Mouse (Mus musculus) liver, embryonic 13.5 days (tissue): Measurements from ENCODE around the gene Slc6a9. TPM values are rescaled to one million over a fixed set of nuclear protein-coding genes. Genes with fewer than 3 reads are reported as not detected.

Source experiments
- ATAC-seq: fragments of 200-750 bp; cut with Nextera tagmentation; 2 replicates; pipeline ENCODE4 v1.8.0; 2017; ENCODE audit warnings: low read depth, mild to moderate bottlenecking, moderate number of reproducible peaks, moderate library complexity
- DNase-seq: peaks from one replicate; pipeline ENCODE4 v3.0.0; 2022
- H3K27ac ChIP-seq: fragments of 300-500 bp; sonication (generic); 2 replicates; pipeline ENCODE4 v1.5.1; 2015; ENCODE audit warnings: moderate library complexity, mild to moderate bottlenecking, inconsistent platforms
- H3K27me3 ChIP-seq: fragments of 300-500 bp; sonication (generic); 2 replicates; pipeline ENCODE4 v1.6.1; 2015; ENCODE audit warnings: mild to moderate bottlenecking, inconsistent platforms
- H3K36me3 ChIP-seq: fragments of 300-500 bp; sonication (generic); 2 replicates; pipeline ENCODE4 v1.6.1; 2015; ENCODE audit warnings: mild to moderate bottlenecking, inconsistent platforms
- H3K4me1 ChIP-seq: fragments of 300-500 bp; sonication (generic); replicated peaks from 2 replicates; pipeline ENCODE4 v1.6.1; 2015; ENCODE audit warnings: inconsistent platforms
- H3K4me2 ChIP-seq: fragments of 300-500 bp; sonication (generic); 2 replicates; pipeline ENCODE4 v1.6.1; 2015; ENCODE audit warnings: inconsistent platforms, mild to moderate bottlenecking, moderate library complexity
- H3K4me3 ChIP-seq: fragments of 300-500 bp; sonication (generic); replicated peaks from 2 replicates; pipeline ENCODE4 v1.5.1; 2015; ENCODE audit warnings: mild to moderate bottlenecking, inconsistent platforms
- H3K9ac ChIP-seq: fragments of 300-500 bp; sonication (generic); 2 replicates; pipeline ENCODE4 v1.6.1; 2015; ENCODE audit warnings: mild to moderate bottlenecking, inconsistent platforms
- H3K9me3 ChIP-seq: fragments of 300-500 bp; sonication (generic); replicated peaks from 2 replicates; pipeline ENCODE4 v1.6.1; 2016; ENCODE audit warnings: inconsistent platforms
- WGBS: fragments of 180-500 bp; shearing (Covaris S2); methylation state at CpG from one replicate; pipeline ENCODE4 v1.1.7; 2015; ENCODE audit not compliant: insufficient replicate concordance; 5-methylcytosine and 5-hydroxymethylcytosine counted together
- polyA plus RNA-seq: library from polyadenylated mRNA; unstranded; fragments of >200 nt; fragmentation: Nextera tagmentation; extraction: Ambion mirVana; gene quantifications from 2 replicates; pipeline ENCODE4 v1.2.1, GENCODE M21; 2015

Gene Slc6a9
- polyA plus RNA-seq, 1 experiment from 2014 or later, result 45.2 TPM

DNA sequence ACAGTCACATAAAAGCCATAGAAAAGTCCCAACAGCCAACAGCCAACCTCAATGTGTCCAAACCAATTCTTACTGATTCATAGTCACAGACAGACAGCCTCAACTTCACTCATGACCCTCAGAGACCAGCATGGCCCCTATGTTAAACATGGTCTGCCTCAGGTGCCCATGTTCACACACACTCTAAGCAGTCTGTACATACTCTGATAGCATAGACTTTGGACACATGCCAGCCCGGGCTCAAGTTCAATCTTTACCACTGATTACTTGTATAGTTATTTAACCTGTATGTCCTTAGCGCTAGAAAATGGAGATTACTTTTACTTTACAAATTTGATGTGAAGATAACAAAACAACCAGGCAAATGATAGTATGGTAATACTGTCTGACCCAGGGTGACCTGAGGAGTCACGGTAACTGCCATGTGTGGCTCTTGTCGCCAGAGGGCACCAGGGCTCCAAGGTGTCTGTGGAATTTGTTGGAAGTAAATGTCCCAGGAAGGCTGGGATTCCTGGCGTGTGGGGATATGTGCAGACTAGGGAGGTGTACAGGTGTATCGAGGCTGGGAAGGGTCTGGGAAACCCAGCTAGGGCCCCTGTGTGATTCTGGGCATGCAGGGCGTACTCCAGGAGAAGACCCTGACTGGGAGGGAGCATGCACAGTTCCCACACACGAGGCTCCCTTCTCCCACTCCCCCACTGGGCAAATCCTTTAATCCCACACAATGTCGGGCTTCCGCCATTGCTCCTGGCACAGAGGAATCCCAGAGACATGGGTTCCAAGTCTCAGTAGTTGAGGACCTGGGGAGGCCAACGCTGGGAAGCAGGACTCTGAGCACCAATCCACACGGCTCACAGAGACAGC lies 4.8 kb upstream of the Slc6a9 start:
- Histone ChIP-seq H3K27ac (peak overlapping the region; percentile 100), H3K4me1 (peaks cover 63% of the 10 kb centered on the region), H3K9me3 (no peaks in the 10 kb centered on the region), H3K36me3 (no peaks in the 10 kb centered on the region), H3K4me2 (peak overlapping the region; percentile 82), H3K4me3 (peak overlapping the region; percentile 50), H3K9ac (peak overlapping the region; percentile 82), H3K27me3 (peaks cover 45% of the 10 kb centered on the region)
- ATAC-seq, result peak; percentile 9
- DNase-seq, result peak; percentile 73
- 7% methylated on average over 12 of the region's 12 CpGs for WGBS

DNA sequence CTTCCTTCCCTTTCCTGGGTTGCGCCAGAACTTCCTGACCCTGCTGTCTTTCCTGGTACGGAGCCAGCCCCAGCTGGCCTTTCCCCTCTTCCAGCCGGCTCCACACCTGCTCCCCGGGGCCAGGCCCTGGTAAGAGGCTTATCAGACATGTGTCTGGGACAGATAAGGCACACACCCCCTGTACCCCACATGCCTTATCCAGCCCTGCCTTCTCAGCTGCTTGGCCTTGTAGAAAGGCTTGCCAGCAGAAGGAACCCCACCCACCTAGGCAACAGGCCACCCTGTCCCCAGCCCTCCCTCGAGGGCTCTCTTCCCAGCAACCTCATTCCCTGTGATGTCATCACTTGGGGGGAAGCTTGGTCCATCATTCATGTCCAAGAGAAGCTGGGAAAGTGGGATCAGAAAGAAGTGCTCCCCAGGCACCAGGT lies 4.2 kb upstream of the Slc6a9 start:
- DNase-seq (peak; percentile 94), ATAC-seq (peak; percentile 91)
- Histone ChIP-seq H3K4me3 (peak overlapping the region; percentile 50), H3K36me3 (no peaks in the 10 kb centered on the region), H3K27me3 (peaks cover 40% of the 10 kb centered on the region), H3K27ac (peak overlapping the region; percentile 100), H3K9ac (peak overlapping the region; percentile 98), H3K4me1 (peaks cover 68% of the 10 kb centered on the region), H3K4me2 (peak overlapping the region; percentile 82), H3K9me3 (no peaks in the 10 kb centered on the region)
- 3% methylated on average over 5 of the region's 5 CpGs for WGBS

DNA sequence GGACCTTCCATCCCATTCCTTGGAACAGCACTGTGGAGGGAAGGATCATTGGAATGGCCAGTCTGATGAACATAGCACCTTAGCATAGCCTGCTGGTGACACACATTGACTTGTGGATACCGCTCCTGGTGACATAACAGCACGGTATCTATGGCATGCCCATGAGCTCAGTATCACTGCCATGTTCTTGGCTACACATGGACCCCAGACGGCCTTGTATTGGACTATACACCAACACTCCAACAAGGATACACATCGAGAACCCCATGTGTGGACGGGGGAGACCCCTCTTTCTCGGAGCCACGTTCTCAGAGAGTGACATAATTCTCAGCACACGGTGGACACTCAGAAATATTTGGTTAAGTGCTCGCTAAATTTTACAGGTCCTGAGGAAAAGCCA lies 3.5 kb upstream of the Slc6a9 start:
- DNase-seq (no peak), ATAC-seq (no peak)
- Histone ChIP-seq H3K4me2 (peak overlapping the region; percentile 82), H3K4me3 (peak overlapping the region; percentile 23), H3K27ac (peak overlapping the region; percentile 100), H3K36me3 (no peaks in the 10 kb centered on the region), H3K9me3 (no peaks in the 10 kb centered on the region), H3K9ac (peak overlapping the region; percentile 98), H3K27me3 (peaks cover 33% of the 10 kb centered on the region), H3K4me1 (peaks cover 68% of the 10 kb centered on the region)
- 73% methylated on average over 9 of the region's 9 CpGs for WGBS

DNA sequence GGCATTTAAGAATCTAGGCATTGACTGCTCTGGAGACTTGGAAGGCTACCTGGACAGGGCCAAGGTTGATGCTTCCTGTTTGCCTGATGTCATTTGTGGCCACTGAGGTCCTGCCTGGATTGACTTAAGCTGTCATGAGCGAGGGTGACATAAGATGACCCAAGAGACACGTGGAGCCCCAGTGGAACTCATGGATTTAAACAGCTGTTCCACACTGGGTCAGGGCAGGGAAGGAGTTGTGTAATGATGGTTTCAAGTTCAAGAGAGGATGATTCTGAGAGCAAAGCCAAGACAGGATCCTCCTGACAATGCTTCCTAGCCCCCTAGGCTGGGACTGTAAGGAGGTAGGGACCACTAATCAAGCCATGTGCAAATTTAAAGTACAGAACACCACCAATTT lies 2.8 kb upstream of the Slc6a9 start:
- Histone ChIP-seq H3K36me3 (no peaks in the 10 kb centered on the region), H3K4me3 (peak overlapping the region; percentile 35), H3K4me1 (peaks cover 68% of the 10 kb centered on the region), H3K27me3 (peaks cover 27% of the 10 kb centered on the region), H3K9me3 (no peaks in the 10 kb centered on the region), H3K27ac (peak overlapping the region; percentile 100), H3K9ac (peak overlapping the region; percentile 98), H3K4me2 (peak overlapping the region; percentile 82)
- 53% methylated on average over 2 of the region's 2 CpGs for WGBS
- ATAC-seq (no peak), DNase-seq (no peak)

DNA sequence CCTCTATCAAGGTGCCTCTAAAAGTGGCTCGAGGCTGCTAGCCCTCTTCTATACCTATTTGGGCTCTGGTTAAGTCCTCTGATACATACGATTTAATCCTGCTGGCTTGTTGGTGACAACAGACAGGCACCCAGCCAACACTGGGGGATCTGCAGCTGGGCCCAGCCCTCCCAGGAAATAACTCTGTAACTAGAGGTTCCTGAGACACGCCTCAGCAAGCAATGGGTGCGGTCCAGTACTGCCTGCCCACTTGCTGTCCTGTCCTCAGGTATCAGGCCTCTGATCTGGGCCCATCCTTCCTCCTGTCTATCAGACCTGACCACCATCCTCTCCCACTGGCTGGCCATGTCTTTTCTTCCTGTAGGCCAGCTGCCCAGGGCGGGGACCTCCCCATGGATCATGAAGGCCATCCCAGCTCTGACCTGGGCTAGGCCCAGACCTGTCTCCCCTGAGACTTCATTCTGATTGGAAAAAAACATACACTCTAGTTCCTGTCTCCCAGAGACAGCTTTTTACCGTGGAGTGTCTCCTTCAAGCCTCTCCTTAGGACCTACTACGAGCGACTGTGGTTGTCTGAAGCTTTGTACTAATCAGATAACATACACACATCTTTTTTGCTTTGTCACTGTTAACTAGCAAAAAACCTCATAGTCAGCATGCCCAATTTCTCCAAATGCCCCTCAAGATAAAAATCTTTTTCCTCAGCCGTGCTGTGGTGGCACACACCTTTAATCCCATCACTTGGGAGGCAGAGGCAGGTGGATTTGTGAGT lies 2.2 kb upstream of the Slc6a9 start:
- 23% methylated on average over 9 of the region's 9 CpGs for WGBS
- H3K27me3 ChIP-seq, result peaks cover 21% of the 10 kb centered on the region

DNA sequence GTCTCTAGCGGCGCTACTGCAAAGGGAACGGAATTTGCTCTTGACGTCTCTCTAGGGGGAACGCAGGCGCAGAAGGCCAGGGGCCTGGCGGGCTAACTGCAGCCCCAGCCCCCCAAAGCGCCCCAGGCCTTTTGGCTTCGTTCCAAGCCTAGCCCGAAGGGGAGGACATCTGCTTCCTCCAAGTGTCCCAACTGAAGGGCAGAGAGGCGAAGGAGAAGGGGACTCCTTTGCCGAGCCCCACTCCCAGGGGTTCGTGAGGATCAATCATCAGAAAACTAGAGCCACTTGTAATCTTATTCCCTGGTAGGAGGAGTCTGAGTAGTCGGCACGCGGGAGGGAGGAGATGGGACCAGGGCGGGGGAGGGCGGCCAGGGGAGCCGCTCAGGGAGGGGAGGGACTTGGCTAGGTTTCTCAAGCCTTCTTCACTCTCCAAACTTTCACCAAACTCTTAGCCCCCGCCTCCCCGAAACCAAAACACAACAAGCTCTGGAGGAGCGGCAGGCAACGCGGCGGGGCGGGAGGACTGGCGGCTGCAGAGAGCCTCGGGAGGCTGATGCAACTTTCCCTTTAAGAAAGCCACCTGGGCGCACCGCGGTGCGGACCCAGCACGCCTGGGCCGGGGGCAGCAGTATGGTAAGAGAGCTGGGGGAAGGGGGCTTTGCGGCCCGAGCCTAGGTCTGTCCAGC lies 682 bp downstream of the Slc6a9 start:
- peak; percentile 33 for ATAC-seq
- 3% methylated on average over 35 of the region's 36 CpGs for WGBS
- Histone ChIP-seq H3K27me3 (no peaks in the 10 kb centered on the region), H3K36me3 (peaks cover 32% of the 10 kb centered on the region), H3K9ac (peak overlapping the region; percentile 98), H3K27ac (peak overlapping the region; percentile 100), H3K4me1 (peaks cover 83% of the 10 kb centered on the region), H3K4me2 (peak overlapping the region; percentile 90), H3K9me3 (no peaks in the 10 kb centered on the region), H3K4me3 (peak overlapping the region; percentile 95)
- DNase-seq, result peak; percentile 78

More for the DNA sequence above, 2.2 kb upstream of the Slc6a9 start:
- peaks cover 72% of the 10 kb centered on the region for H3K4me1 ChIP-seq
- peak overlapping the region; percentile 82 for H3K4me2 ChIP-seq
- peak overlapping the region; percentile 35 for H3K4me3 ChIP-seq
- H3K27ac ChIP-seq, result peak overlapping the region; percentile 100
- peak overlapping the region; percentile 98 for H3K9ac ChIP-seq
- H3K36me3 ChIP-seq, result peaks cover 3% of the 10 kb centered on the region; the same call in 1 of the 2 replicates
- peak; percentile 78 for DNase-seq
- no peaks in the 10 kb centered on the region for H3K9me3 ChIP-seq
- peak; percentile 65 for ATAC-seq

DNA sequence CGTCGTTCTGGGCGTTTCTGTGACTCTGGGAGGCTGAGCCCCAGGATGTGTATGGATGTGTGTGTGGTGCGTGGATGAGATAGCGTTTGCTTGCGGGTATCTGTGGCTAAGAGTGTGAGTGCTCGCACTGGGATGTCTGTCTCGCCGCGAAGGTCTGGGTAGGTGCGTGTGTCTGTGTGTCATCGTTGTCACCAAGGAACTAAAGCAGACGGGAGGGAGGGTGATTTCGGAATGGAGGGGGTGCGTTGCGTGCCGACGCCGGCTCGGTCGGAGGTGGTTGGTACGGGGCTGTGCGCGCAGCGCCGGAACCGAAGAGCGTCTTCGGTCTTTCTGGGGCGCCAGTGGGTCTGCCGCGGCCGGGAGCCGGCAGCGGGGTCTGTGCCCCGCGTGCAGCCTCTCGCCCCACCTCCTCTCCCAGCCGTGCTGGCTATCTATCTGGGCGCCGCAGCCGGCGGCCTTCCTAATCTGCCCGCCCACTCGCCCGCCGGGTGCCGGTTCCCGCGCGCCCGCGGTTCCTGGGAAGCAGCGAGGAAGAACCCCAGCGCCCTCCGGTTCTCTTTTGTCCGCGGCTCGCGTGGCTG lies 1.3 kb downstream of the Slc6a9 start:
- DNase-seq (peak; percentile 81), ATAC-seq (peak; percentile 57)
- Histone ChIP-seq H3K36me3 (peaks cover 38% of the 10 kb centered on the region), H3K4me3 (peak overlapping the region; percentile 95), H3K9me3 (no peaks in the 10 kb centered on the region), H3K4me2 (peak overlapping the region; percentile 90), H3K9ac (peak overlapping the region; percentile 98), H3K27me3 (no peaks in the 10 kb centered on the region), H3K27ac (peak overlapping the region; percentile 100), H3K4me1 (peaks cover 83% of the 10 kb centered on the region)
- under 1% methylated on average over 59 of the region's 60 CpGs for WGBS

DNA sequence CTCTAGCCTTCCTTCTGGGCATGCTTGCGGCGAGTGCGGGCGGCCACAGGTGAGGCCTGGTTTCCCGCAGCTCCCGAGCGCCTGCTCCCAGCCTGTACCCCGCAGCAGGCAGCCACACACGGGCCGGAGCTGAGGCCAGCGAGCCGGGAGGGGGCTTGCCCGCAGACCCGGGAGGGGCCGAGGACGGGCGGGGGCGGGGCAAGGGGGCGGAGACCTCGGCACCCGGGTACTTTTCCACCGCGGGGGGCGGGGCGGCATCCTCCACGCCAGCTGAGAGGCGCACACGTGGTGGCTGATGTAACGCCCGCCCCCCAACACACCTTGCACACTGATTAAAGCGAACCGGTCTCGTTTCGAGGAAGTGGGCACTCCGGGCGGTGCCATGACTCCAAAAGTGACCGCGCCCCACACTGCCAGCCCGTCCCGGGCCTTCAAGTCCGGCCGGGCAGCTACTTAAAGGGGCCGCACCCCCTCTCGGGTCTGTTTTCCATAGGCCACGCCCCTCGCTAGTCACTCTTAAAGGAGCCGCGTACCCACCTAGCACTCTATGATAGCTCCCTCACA lies 2.0 kb downstream of the Slc6a9 start:
- DNase-seq (peak; percentile 92), ATAC-seq (peak; percentile 73)
- Histone ChIP-seq H3K27me3 (no peaks in the 10 kb centered on the region), H3K4me3 (peak overlapping the region; percentile 95), H3K36me3 (peaks cover 45% of the 10 kb centered on the region), H3K9ac (peak overlapping the region; percentile 98), H3K4me1 (peaks cover 83% of the 10 kb centered on the region), H3K9me3 (no peaks in the 10 kb centered on the region), H3K4me2 (peak overlapping the region; percentile 90), H3K27ac (peak overlapping the region; percentile 100)
- WGBS, result under 1% methylated on average over 48 of the region's 48 CpGs

DNA sequence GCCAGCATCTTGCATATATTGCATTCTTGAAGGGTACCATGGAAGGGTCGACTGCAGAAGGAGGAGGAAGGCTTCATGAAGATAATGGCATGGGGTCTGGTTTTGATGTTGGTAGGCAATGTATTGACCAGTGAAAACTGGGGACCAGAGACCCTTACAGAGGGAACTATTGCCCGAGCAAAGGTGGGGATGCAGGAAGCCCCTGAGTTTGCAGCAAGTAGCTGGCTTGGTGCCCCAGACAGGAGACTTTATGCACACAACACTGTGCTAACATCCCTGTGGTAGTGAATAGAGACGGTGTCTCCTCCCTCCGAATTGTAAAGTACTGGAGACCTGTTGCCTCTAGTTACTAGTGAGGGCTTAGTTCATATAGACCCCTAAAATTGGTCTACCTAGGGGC lies 3.0 kb downstream of the Slc6a9 start:
- H3K27me3 ChIP-seq, result no peaks in the 10 kb centered on the region
- no peaks in the 10 kb centered on the region for H3K9me3 ChIP-seq
- ATAC-seq, result no peak
- peak overlapping the region; percentile 100 for H3K27ac ChIP-seq
- 66% methylated on average over 4 of the region's 4 CpGs for WGBS
- H3K4me3 ChIP-seq, result peak overlapping the region; percentile 95
- peak overlapping the region; percentile 90 for H3K4me2 ChIP-seq
- H3K9ac ChIP-seq, result peak overlapping the region; percentile 98
- DNase-seq, result no peak
- H3K4me1 ChIP-seq, result peaks cover 83% of the 10 kb centered on the region
- peaks cover 54% of the 10 kb centered on the region for H3K36me3 ChIP-seq

DNA sequence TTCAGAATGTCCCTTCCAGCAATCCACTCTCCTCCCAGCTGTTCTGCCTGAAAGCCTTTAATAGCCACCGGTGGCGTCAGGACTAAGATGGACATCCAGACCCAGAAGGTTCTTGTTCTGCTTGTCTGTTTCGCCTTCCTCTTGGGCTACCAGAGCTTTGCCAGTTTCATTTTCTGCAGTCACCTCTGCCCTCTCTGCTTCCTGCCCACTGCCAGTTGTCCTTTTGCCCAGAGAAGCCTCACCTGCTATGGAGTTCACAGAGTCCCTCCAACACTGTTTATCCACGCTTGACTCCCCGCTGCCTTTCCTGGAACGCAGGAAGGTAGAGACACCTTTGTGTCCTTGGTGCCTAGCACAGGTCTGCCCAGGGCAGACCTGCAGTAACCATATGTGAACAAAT lies 5.1 kb downstream of the Slc6a9 start:
- Histone ChIP-seq H3K27ac (peak overlapping the region; percentile 100), H3K4me3 (no peak overlapping the region), H3K9ac (peak overlapping the region; percentile 98), H3K4me1 (peaks cover 65% of the 10 kb centered on the region), H3K9me3 (no peaks in the 10 kb centered on the region), H3K27me3 (no peaks in the 10 kb centered on the region), H3K36me3 (peaks cover 75% of the 10 kb centered on the region), H3K4me2 (peak overlapping the region; percentile 90; the same call in 1 of the 2 replicates)
- ATAC-seq, result no peak
- no peak for DNase-seq
- WGBS, result 87% methylated on average over 6 of the region's 6 CpGs
